Mouse (Mus musculus) CH12.LX (cell line): ENCODE data around the gene Dpp3. TPM values are rescaled to one million over a fixed set of nuclear protein-coding genes. Genes with fewer than 3 reads are reported as not detected.

Source experiments
- DNase-seq: peaks from one replicate; pipeline ENCODE4 v3.0.0-alpha.2; 2013; ENCODE audit errors: extremely low read depth
- H3K27ac ChIP-seq: 2 replicates; pipeline ENCODE4 v1.5.1; 2012; ENCODE audit warnings: low read depth, mild to moderate bottlenecking, control low read depth, moderate library complexity; ENCODE audit not compliant: insufficient read depth
- H3K27me3 ChIP-seq: replicated peaks from 2 replicates; pipeline ENCODE3; 2012; ENCODE audit warnings: inconsistent platforms
- H3K36me3 ChIP-seq, 2 experiments: replicated peaks in 1 of 2; 2 replicates each; pipeline versions ENCODE3 to v1.6.1; 2012; ENCODE audit warnings: inconsistent platforms in 1 of 2, low read length in 1 of 2, mild to moderate bottlenecking in 1 of 2, mixed read lengths in 1 of 2, moderate library complexity in 1 of 2; ENCODE audit not compliant: control insufficient read depth in 1 of 2, insufficient read depth in 1 of 2
- H3K4me1 ChIP-seq, 2 experiments: 2 replicates each; pipeline ENCODE4 v1.6.1; 2012; ENCODE audit warnings: inconsistent platforms in 1 of 2, moderate library complexity in 1 of 2; ENCODE audit not compliant: insufficient read depth in 2 of 2, control insufficient read depth in 1 of 2
- H3K4me2 ChIP-seq: 2 replicates; pipeline ENCODE4 v1.6.1; 2012; ENCODE audit warnings: low read depth, mild to moderate bottlenecking, control low read depth; ENCODE audit not compliant: poor library complexity, insufficient read depth, severe bottlenecking
- H3K4me3 ChIP-seq, 3 experiments: fragments of 150-350 bp in 1 of 3; sonication (generic) in 1 of 3; replicated peaks in 1 of 3; 2 replicates each; pipeline versions ENCODE3 to v1.5.1; 2011 to 2012; ENCODE audit warnings: low read depth in 2 of 3, low read length in 2 of 3, mild to moderate bottlenecking in 2 of 3, moderate library complexity in 2 of 3, control low read depth in 1 of 3, improper control_type of control experiment in 1 of 3, inconsistent platforms in 1 of 3, mixed read lengths in 1 of 3; ENCODE audit not compliant: poor library complexity in 1 of 3
- H3K79me2 ChIP-seq: replicated peaks from 2 replicates; pipeline ENCODE4 v1.6.1; 2012; ENCODE audit warnings: mild to moderate bottlenecking, moderate library complexity; ENCODE audit not compliant: control insufficient read depth, poor library complexity, insufficient read depth, severe bottlenecking; ENCODE audit errors: extremely low read depth
- H3K9ac ChIP-seq: 2 replicates; pipeline ENCODE4 v1.6.1; 2012; ENCODE audit warnings: low read depth, mild to moderate bottlenecking, control low read depth, moderate library complexity; ENCODE audit not compliant: insufficient read depth
- H3K9me3 ChIP-seq: replicated peaks from 2 replicates; pipeline ENCODE3; 2012; ENCODE audit warnings: low read length, inconsistent platforms, mixed read lengths
- BHLHE40 ChIP-seq: IDR thresholded peaks from 2 replicates; pipeline ENCODE4 v1.6.1; 2011; ENCODE audit warnings: mild to moderate bottlenecking, low read depth, low read length, improper control_type of control experiment
- CHD1 ChIP-seq: IDR thresholded peaks from 2 replicates; pipeline ENCODE4 v1.6.1; 2012; ENCODE audit warnings: low read depth, low read length, improper control_type of control experiment, inconsistent platforms
- CHD2 ChIP-seq: IDR thresholded peaks from 2 replicates; pipeline ENCODE4 v1.6.1; 2011; ENCODE audit warnings: low read length, improper control_type of control experiment
- ELF1 ChIP-seq: IDR thresholded peaks from 2 replicates; pipeline ENCODE4 v1.6.1; 2014; ENCODE audit warnings: low read depth, mild to moderate bottlenecking, inconsistent platforms, low read length, improper control_type of control experiment
- HCFC1 ChIP-seq: IDR thresholded peaks from 2 replicates; pipeline ENCODE4 v1.6.1; 2012; ENCODE audit warnings: low read depth, mild to moderate bottlenecking, inconsistent platforms, low read length, improper control_type of control experiment
- IRF4 ChIP-seq: IDR thresholded peaks from 2 replicates; pipeline ENCODE4 v1.6.1; 2014; ENCODE audit warnings: low read depth, mild to moderate bottlenecking, inconsistent platforms, low read length, improper control_type of control experiment
- KAT2A ChIP-seq: IDR thresholded peaks from 2 replicates; pipeline ENCODE4 v1.6.1; 2012; ENCODE audit warnings: low read length, improper control_type of control experiment, inconsistent platforms; ENCODE audit not compliant: insufficient replicate concordance
- MAX ChIP-seq: IDR thresholded peaks from 2 replicates; pipeline ENCODE4 v1.6.1; 2011; ENCODE audit warnings: low read length, improper control_type of control experiment
- MAZ ChIP-seq: IDR thresholded peaks from 2 replicates; pipeline ENCODE4 v1.6.1; 2012; ENCODE audit warnings: low read depth, mild to moderate bottlenecking, inconsistent platforms, low read length, improper control_type of control experiment, moderate library complexity
- MXI1 ChIP-seq: IDR thresholded peaks from 2 replicates; pipeline ENCODE4 v1.6.1; 2011; ENCODE audit warnings: mild to moderate bottlenecking, low read depth, low read length, improper control_type of control experiment
- MYC ChIP-seq: IDR thresholded peaks from 2 replicates; pipeline ENCODE4 v1.6.1; 2011; ENCODE audit warnings: low read depth, mild to moderate bottlenecking, improper control_type of control experiment, low read length
- NELFE ChIP-seq: IDR thresholded peaks from 2 replicates; pipeline ENCODE4 v1.6.1; 2011; ENCODE audit warnings: low read depth, low read length, improper control_type of control experiment
- POLR2AphosphoS2 ChIP-seq: IDR thresholded peaks from 2 replicates; pipeline ENCODE4 v1.6.1; 2011; ENCODE audit warnings: low read depth, low read length, improper control_type of control experiment
- RAD21 ChIP-seq: IDR thresholded peaks from 2 replicates; pipeline ENCODE4 v1.6.1; 2011; ENCODE audit warnings: low read depth, mild to moderate bottlenecking, low read length, improper control_type of control experiment, moderate library complexity
- SMC3 ChIP-seq: IDR thresholded peaks from 2 replicates; pipeline ENCODE4 v1.6.1; 2011; ENCODE audit warnings: low read depth, low read length, improper control_type of control experiment
- TBP ChIP-seq: conservative IDR thresholded peaks from 2 replicates; pipeline ENCODE4 v1.6.1; 2011; ENCODE audit warnings: low read depth, low read length, improper control_type of control experiment
- TCF12 ChIP-seq: IDR thresholded peaks from 2 replicates; pipeline ENCODE4 v1.6.1; 2014; ENCODE audit warnings: low read depth, mild to moderate bottlenecking, inconsistent platforms, low read length, improper control_type of control experiment
- UBTF ChIP-seq: IDR thresholded peaks from 2 replicates; pipeline ENCODE4 v1.6.1; 2012; ENCODE audit warnings: low read depth, mild to moderate bottlenecking, inconsistent platforms, low read length, improper control_type of control experiment, moderate library complexity
- USF2 ChIP-seq: conservative IDR thresholded peaks from 2 replicates; pipeline ENCODE4 v1.6.1; 2011; ENCODE audit warnings: low read depth, low read length, improper control_type of control experiment
- ZKSCAN1 ChIP-seq: IDR thresholded peaks from 2 replicates; pipeline ENCODE4 v1.6.1; 2012; ENCODE audit warnings: low read depth, inconsistent platforms, low read length, improper control_type of control experiment, borderline replicate concordance
- ZNF384 ChIP-seq: IDR thresholded peaks from 2 replicates; pipeline ENCODE4 v1.6.1; 2012; ENCODE audit warnings: low read depth, low read length, improper control_type of control experiment, inconsistent platforms
- dilution Hi-C: fragments of 300-500 bp; cut with MboI; formaldehyde crosslinking; loops from 2 replicates; pipeline ENCODE4 v1.14.3; 2020; ENCODE audit warnings: low sequenced_read_pairs; ENCODE audit not compliant: extremely low pct_unique_long_range_greater_than_20kb, extremely low pct_ligation_motif_present
- in situ Hi-C: fragments of 300-500 bp; cut with MboI; formaldehyde crosslinking; loops from 3 replicates; pipeline ENCODE4 v1.14.3; 2019; ENCODE audit warnings: low sequenced_read_pairs, low pct_ligation_motif_present, low pct_unique_long_range_greater_than_20kb, mixed read lengths
- polyA plus RNA-seq: library from polyadenylated mRNA; unstranded; fragments of >175 nt; gene quantifications from 2 replicates; pipeline ENCODE4 v1.2.1, GENCODE M21; 2012; ENCODE audit warnings: low read depth; ENCODE audit not compliant: insufficient read length
- total RNA-seq, 2 experiments: library from RNA; depleted of rRNA; stranded (reverse); fragments of 300-350 nt in 1 of 2; fragments of >200 nt in 1 of 2; gene quantifications; 2 replicates each; pipeline ENCODE4 v1.2.3; 2012 to 2014

The Dpp3 gene
- total and polyA plus RNA-seq, 3 experiments = 79.6 to 100.0 (median 89.7) TPM

GRCm38 (mm10) chr19:4936896-4937295 is 8.8 kb upstream of the Dpp3 start:
- no peak overlapping the region for H3K9ac ChIP-seq
- dilution Hi-C loops = no loop called here
- DNase-seq = no peak
- H3K27me3 ChIP-seq = peaks cover 82% of the 10 kb centered on the region
- no peak for TF ChIP-seq SMC3
- no peak for TF ChIP-seq POLR2AphosphoS2
- TF ChIP-seq CHD2 = no peak
- TF ChIP-seq MAZ = no peak
- TF ChIP-seq USF2 = no peak
- no peak for TF ChIP-seq UBTF
- no peak for TF ChIP-seq TBP
- no peak for TF ChIP-seq MXI1
- TF ChIP-seq CHD1 = no peak
- TF ChIP-seq MAX = no peak
- TF ChIP-seq TCF12 = no peak
- TF ChIP-seq BHLHE40 = no peak
- TF ChIP-seq HCFC1 = no peak
- TF ChIP-seq MYC = no peak
- no peak for TF ChIP-seq ZKSCAN1
- no peak for TF ChIP-seq IRF4
- TF ChIP-seq KAT2A = no peak
- TF ChIP-seq, all 38 proteins: peak for 0
- in situ Hi-C loops = no loop called here
- Histone ChIP-seq H3K4me3 (no peak overlapping the region), H3K36me3 (no peaks in the 10 kb centered on the region), H3K27ac (no peak overlapping the region), H3K9me3 (no peaks in the 10 kb centered on the region), H3K79me2 (no peaks in the 10 kb centered on the region), H3K4me1 (no peaks in the 10 kb centered on the region), H3K4me2 (no peak overlapping the region)

- H3K9me3 ChIP-seq = peaks cover 2% of the 10 kb centered on the region
- H3K9ac ChIP-seq = no peak overlapping the region
- H3K27ac ChIP-seq = no peak overlapping the region
- in situ Hi-C loops = no loop called here
- no peak for DNase-seq
- H3K4me3 ChIP-seq = peak overlapping the region in 1 of 3 experiments; percentile 74
- dilution Hi-C loops = no loop called here
- H3K4me2 ChIP-seq = no peak overlapping the region
- no peak for TF ChIP-seq NELFE
- TF ChIP-seq HCFC1 = no peak
- no peak for TF ChIP-seq MXI1
- no peak for TF ChIP-seq CHD1
- TF ChIP-seq ZNF384 = no peak
- no peak for TF ChIP-seq RAD21
- no peak for TF ChIP-seq ELF1
- TF ChIP-seq POLR2AphosphoS2 = no peak
- H3K36me3 ChIP-seq = peaks cover 18 to 29% of the 10 kb centered on the region in 2 experiments
- peaks cover 17% of the 10 kb centered on the region for H3K27me3 ChIP-seq
- peaks cover 7% of the 10 kb centered on the region for H3K79me2 ChIP-seq
- peaks cover 13 to 35% of the 10 kb centered on the region in 2 experiments for H3K4me1 ChIP-seq
Observed at GRCm38 (mm10) chr19:4928781-4929180, 694 bp upstream of the Dpp3 start.
